Mouse (Mus musculus) thymus, postnatal 25 days (tissue): ENCODE results near the gene Nms.

Experiments
- DNase-seq: peaks from one replicate; pipeline ENCODE4 v3.0.0; 2022

The Nms gene

GRCm38 (mm10) chr1:38938849-38939248 is at the start of gene Nms:
Gene Nms (plus strand): TSS chr1:38939149.
- no peak for DNase-seq

GRCm38 (mm10) chr1:38891444-38891843 is 47.5 kb upstream of the Nms start:
- DNase-seq, result no peak

DNA sequence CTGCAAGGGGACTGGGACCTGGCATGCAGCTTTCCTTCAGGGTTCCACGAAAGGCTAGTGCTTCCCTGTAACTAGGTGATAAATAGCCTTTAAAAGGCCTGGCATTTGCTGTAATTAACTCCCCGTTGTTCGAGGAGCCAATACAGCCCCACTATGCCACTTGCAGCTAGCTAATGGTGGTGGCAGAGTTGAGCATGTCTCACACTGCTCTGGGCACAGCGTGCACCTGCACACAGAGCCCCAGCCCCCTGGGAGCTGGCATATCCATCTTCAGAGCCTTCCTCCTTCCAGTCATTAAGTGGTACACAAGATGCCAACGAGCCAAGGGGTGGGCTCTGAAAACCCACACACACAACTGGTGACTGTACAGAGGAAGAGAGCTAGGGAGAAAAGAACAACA is 45.9 kb upstream of the Nms start:
- no peak for DNase-seq

DNA sequence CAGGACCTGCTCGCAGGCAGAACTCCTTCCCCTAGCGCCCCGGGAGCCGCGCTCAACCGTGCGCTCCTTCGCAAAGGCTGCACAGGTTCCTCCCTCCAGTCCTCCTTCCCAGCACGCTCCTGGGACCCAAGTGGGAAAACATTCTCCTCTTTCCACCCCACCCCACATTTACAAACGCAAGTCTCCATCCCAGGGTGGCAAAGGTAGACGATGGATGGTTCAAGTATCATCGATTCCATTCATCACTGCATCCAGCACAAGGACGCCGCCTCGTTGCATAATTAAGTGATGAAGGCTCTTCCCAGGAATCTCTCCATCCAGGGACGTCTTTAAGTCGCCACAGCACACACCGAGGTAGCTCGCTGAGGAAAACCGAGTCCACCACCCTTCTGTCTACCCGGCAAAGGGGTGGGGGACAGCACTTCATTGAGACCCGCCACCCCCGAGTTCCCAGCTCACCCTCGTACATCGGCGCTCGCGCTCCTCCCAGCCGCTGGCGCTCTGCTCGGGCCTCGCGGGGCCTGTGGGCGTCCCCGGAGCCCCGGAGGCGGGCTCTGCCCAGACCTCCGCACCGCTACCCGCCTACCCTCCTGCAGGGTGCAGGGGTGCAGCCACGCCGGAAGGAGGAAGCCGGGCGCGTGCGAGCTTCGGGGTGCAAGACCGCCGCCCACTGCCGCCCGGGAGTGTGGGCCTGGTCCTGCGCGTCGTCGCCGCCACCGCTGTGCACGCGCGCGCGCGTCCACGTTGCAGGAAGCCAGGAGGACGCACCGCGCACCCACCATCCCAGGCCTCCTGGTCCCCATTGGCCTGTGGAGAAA is 41.3 kb upstream of the Nms start, which contains the start of gene Chst10:
Chst10 (minus strand) TSS at position 731 of the 818 bp plus-strand sequence.
- DNase-seq, result peak; percentile 94

DNA sequence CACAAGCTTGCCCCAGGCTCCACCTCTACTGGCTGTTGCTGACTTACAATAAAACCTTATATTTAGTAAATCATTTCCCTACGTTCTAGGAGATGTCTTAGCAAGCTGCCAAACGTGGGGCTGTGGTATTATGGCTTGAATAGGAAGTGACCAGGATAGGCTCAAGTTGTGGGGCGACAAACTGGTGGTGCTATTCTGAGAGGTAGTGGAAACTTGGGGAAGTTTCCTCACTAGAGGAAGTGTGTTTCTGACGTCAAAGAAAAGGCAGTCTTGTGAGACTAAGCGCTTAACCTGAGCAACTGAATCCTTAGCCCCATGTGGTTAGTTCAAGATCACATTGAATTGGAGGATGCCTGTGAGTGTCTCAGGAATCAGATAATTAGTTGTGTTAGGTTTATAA is 36.4 kb upstream of the Nms start:
- no peak for DNase-seq

DNA sequence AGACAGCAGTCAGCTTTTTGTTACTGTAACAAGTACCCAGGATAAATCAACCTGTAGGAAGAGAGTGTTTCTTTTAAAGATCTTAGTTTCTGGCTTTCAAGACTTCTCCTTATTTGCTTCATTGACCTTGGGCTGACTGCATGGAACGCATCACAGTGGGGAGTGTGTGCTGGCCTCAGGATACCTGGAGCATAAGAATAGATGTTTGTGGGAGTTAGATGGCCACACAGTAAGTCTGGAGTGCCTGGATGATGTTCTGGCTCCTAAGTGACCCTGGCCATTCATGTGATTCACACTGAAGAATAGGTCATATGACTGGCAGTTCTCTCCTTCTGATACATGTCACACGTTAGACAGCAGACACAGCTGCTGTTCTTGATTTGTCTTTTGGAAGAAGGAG is 35.0 kb upstream of the Nms start:
- no peak for DNase-seq

GRCm38 (mm10) chr1:38928996-38929395 is 10.0 kb upstream of the Nms start:
- no peak for DNase-seq

DNA sequence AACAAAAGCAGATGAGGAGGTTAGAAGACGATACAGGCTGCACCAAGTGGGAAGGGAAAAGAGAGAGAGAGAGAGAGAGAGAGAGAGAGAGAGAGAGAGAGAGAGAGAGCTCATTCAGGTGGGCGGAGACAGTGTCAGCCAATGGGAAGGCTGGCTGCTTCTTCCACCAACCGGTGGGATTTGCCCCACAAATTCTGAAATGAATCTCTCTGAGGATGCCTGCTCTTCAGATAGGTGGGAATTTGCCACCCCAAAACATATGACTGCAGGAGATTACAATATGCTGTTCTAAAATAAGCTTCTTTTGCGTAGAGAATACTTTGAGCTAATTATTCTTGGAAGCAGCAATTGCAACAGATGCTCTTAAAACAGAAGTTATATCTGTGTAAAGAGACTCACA is 9.5 kb upstream of the Nms start:
- DNase-seq, result no peak

- DNase-seq, result no peak
These were observed 8.2 kb upstream of the Nms start for GRCm38 (mm10) chr1:38930767-38931166.

- peak; percentile 52 for DNase-seq
These were observed 4.3 kb upstream of the Nms start for GRCm38 (mm10) chr1:38934668-38935067.

GRCm38 (mm10) chr1:38936780-38937179 is 2.2 kb upstream of the Nms start:
- peak; percentile 51 for DNase-seq

GRCm38 (mm10) chr1:38939608-38940007 is 659 bp downstream of the Nms start:
- DNase-seq, result peak; percentile 5

DNA sequence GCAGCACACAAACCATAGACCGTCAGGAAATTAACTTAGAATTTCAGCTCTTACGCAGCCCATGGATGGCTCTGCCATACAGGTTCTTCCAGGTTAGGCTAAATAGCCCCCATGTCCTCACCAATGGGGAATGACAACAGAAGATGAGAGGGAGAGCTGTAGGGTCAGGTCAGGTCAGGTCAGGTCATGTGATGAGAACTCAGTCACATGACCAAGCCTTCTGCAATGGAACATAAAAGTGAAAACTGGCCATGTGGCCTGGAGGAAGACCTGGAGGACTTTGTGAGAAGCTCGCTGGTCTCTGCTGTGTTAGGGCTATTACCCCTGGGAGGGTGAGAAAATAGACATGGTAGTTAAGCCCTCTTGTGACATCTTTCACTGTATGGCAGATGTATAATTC is 17.5 kb downstream of the Nms start:
- DNase-seq, result no peak

DNA sequence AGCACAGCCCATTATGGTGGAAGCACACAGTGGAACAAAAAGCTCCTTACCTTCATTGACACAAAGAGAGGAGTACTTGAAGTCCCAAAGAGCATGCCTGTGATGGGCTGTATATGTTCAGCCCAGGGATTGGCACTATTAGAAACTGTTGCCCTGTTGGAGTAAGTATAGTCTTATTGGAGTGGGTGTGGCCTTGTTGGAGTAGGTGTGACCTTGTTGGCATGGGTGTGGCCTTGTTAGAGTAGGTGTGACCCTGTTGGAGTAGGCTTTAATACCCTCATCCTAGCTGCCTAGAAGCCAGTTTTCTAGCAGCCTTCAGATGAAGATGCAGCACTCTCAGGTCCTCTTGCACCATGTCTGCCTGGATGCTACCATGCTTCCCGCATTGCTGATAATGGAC is 30.2 kb downstream of the Nms start:
- DNase-seq, result no peak

DNA sequence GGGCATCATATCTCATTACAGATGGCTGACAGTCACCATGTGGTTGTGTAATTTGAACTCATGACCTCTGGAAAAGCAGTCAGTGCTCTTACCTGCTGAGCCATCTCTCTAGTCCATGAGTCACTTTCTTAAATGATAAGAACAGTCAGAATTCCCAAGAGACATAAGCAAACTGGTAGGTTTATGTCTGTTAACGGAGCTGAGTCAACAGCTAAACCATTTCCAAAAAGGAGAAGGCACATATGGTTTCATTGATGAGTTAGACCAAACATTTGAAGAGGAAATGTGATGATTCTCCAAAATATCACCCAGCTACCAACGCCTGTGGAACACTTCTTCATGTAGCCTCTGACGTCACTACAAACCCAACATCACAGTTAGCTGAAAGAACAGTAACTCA is 32.8 kb downstream of the Nms start:
- no peak for DNase-seq

DNA sequence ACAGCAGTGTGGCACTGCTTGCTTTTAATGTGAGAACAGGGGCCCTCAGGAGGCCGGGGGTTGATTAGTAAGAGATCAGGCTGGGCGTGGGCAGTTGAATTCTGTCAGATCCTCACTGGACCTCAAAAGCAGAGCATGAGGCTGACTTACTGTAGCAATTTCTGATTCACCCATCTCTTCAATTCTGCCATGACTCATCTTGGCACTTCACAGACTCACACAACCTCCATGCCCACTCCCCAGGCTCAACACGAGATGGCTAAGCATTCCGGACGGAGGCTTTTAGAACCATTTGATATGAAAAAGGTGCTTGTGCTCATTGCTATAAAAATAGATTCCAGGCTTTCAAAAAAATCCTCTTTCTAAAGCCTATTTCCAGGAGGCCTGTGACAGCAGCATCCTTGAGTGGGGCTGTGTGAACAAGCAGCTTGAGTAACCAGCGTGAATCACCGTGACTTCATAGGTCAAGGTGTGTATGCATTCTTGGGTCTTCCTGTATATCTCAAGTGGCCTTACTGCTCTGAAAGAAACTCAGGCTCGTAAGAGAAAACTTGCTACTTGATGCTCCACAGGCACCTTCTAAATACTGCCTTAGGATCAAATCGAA is 34.1 kb downstream of the Nms start:
- DNase-seq, result no peak

DNA sequence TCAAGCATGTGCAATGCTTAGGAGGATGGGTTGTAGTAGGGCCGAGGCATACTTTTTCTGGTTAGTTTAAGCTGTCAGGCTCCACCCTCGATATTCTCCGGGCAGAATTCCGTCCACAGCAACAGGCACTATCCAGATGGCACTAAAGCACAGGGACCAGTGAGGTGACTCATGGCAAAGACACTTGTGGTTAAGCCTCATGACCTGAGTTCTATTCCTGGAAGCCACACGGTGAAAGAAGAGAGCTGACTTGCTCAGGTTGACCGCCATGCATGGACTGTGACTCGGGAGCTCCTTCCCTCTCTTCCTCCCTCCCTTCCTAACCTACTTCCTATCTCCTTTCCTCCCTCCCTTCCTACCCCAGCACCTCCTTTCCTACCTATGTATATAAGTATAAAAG is 41.0 kb downstream of the Nms start:
- DNase-seq, result no peak

DNA sequence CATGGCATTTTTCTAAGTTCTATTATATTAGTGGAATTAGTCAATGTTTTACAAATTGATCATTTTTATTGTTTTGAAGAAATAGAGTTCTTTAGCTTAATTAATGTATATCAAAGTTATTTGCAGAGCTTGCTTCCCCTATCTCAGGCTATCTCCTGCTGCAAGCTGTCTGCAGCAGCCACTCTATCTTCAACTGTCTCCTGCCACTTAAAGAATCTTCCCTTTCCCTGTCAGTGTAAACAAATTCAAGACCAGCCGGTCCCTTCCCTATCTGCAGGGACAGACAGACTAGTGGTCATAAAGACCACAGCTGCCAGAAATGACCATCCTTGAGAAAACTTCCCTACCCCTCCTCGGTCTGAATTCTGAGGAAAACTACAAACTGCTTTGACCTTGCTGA is 44.9 kb downstream of the Nms start:
- DNase-seq, result no peak

- no peak for DNase-seq
These were observed 46.4 kb downstream of the Nms start, which contains the start of gene Pdcl3 for GRCm38 (mm10) chr1:38985308-38985707. Gene Pdcl3 (plus strand): TSS chr1:38985608.

DNA sequence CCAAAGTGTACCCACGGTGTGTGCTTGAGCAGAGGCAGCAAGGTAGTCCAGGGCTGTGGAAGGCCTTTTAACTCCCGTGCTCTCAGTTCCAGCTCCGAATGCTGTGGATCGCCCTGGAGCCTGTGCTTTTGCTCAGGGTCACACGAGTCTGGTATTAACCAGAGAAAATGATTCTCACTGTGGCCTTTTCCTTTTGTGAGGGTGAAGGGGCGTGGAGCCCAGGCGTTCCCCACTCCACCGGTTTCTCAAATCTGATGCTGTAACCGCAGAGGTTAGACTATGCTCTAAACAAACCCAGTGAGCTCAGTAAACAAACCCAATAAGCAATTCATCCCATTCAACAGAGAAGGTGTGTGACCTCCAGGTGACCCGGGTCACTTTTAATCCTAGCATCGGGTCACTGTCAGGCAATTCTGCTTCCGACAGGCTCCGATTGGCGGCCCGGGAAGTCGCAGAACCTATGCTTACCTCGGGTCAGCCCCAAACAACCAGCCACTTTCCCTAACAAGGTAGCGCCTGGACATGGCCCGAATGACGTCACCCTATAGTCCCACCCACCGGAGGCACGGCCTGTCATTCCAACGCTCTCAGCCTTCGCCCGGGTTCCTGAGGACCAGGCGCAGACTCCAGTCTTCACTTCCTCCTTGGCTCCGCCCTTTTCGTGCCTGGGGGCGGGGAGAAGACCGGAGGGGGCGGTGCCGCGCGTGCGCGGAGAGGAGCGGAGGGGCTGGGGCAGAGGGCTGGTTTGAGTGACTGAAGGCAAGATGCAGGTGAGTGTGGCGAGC is 48.3 kb downstream of the Nms start:
- DNase-seq, result peak; percentile 99

DNA sequence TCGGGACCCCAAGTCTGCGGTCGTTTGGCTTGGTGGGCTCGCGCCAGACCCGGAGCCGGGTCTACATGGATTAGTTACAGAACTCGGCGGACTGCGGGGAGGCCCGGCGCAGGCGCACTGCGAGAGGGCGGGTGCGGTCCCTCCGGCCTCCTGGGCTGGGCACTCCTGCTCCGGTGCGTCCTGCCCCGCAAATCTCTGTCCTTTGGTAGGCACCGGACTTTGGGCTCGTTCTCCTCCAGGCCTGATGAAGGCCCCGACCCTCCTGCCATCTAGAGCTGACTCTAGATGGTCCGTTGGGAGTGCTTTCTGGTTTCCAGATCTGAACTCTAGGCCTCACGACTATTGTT is 48.9 kb downstream of the Nms start:
- DNase-seq, result no peak

GRCm38 (mm10) chr1:38988357-38988756 is 49.4 kb downstream of the Nms start:
- DNase-seq, result no peak

- no peak for DNase-seq
These were observed 53.4 kb downstream of the Nms start for GRCm38 (mm10) chr1:38992365-38992764.
